In genomic region chr6:14898096-14898855, GRCm38 (mm10) we compare ENCODE assay signal across 8 mouse cellular contexts. TPM values are rescaled to one million over a fixed set of nuclear protein-coding genes. Genes with fewer than 3 reads are reported as not detected.
A peak's percentile ranks its signal among the peaks of the same experiment; 100 is the strongest.
DNase-seq lines count a peak whose midpoint lies in the region; ATAC-seq lines count a peak whose summit lies in the region.

No protein-coding gene starts in this region.

- no peak overlapping the region for H3K27ac ChIP-seq in forebrain, embryonic 15.5 days (replicated peaks)
- no peak overlapping the region for H3K27ac ChIP-seq in intestine, embryonic 15.5 days
- no peak overlapping the region for H3K27ac ChIP-seq in midbrain, embryonic 15.5 days

- H3K9me3 ChIP-seq in forebrain, embryonic 15.5 days, result no peaks in the 10 kb centered on the region
- no peaks in the 10 kb centered on the region for H3K9me3 ChIP-seq in intestine, embryonic 15.5 days
- no peaks in the 10 kb centered on the region for H3K9me3 ChIP-seq in midbrain, embryonic 15.5 days

- no peak for ATAC-seq in forebrain, embryonic 15.5 days (replicated peaks)
- no peak for ATAC-seq in intestine, embryonic 15.5 days
- ATAC-seq in midbrain, embryonic 15.5 days (replicated peaks), result no peak

- peak overlapping the region; percentile 93 for H3K4me2 ChIP-seq in forebrain, embryonic 15.5 days (replicated peaks)
- H3K4me2 ChIP-seq in intestine, embryonic 15.5 days (replicated peaks), result peak overlapping the region; percentile 84
- peak overlapping the region; percentile 97 for H3K4me2 ChIP-seq in midbrain, embryonic 15.5 days

- peak overlapping the region; percentile 33 for H3K4me3 ChIP-seq in forebrain, embryonic 15.5 days
- peak overlapping the region; percentile 23 for H3K4me3 ChIP-seq in intestine, embryonic 15.5 days (replicated peaks)
- peak overlapping the region; percentile 19 for H3K4me3 ChIP-seq in midbrain, embryonic 15.5 days

- H3K36me3 ChIP-seq in forebrain, embryonic 15.5 days, result no peaks in the 10 kb centered on the region
- no peaks in the 10 kb centered on the region for H3K36me3 ChIP-seq in intestine, embryonic 15.5 days
- H3K36me3 ChIP-seq in midbrain, embryonic 15.5 days (replicated peaks), result no peaks in the 10 kb centered on the region

- H3K27me3 ChIP-seq in forebrain, embryonic 15.5 days, result peaks cover 3% of the 10 kb centered on the region; the same call in 1 of the 2 replicates
- peaks cover 3% of the 10 kb centered on the region; the same call in 1 of the 2 replicates for H3K27me3 ChIP-seq in intestine, embryonic 15.5 days (replicated peaks)
- no peaks in the 10 kb centered on the region for H3K27me3 ChIP-seq in midbrain, embryonic 15.5 days (replicated peaks)

- 6% methylated on average over 31 of the region's 31 CpGs for WGBS in forebrain, embryonic 15.5 days
- 13% methylated on average over 31 of the region's 31 CpGs for WGBS in intestine, embryonic 15.5 days
- WGBS in midbrain, embryonic 15.5 days, result 3% methylated on average over 31 of the region's 31 CpGs

- DNase-seq in adrenal gland, postnatal 10 days, result peak; percentile 21
- no peak for DNase-seq in adrenal gland, postnatal 36 days
- DNase-seq in 3134 (ENCODE audit: extremely low read depth, insufficient read length, low spot score), result peak; percentile 14
- DNase-seq in layer of hippocampus, postnatal 25 days (ENCODE audit: extremely low spot score in 1 of 2, low spot score in 1 of 2), result no peak
- no peak for DNase-seq in kidney, adult 11 months

- H3K4me1 ChIP-seq in forebrain, embryonic 15.5 days, result peaks cover 40% of the 10 kb centered on the region
- H3K4me1 ChIP-seq in intestine, embryonic 15.5 days (replicated peaks), result peaks cover 16% of the 10 kb centered on the region; the same call in 1 of the 2 replicates
- peaks cover 35% of the 10 kb centered on the region for H3K4me1 ChIP-seq in midbrain, embryonic 15.5 days

- peak overlapping the region; percentile 48 for H3K9ac ChIP-seq in forebrain, embryonic 15.5 days (replicated peaks)
- H3K9ac ChIP-seq in intestine, embryonic 15.5 days, result peak overlapping the region; percentile 26; the same call in 1 of the 2 replicates
- peak overlapping the region; percentile 26 for H3K9ac ChIP-seq in midbrain, embryonic 15.5 days

RNA-seq across cellular contexts. Expression of gene Foxp2, which starts 2.9 kb away (rescaled TPM):
- 1 to 10 TPM; 5.5 to 7.0 TPM for total RNA-seq in adrenal gland, postnatal 10 days (2021)
- 1 to 10 TPM; 6.1 to 6.2 TPM for total RNA-seq in adrenal gland, postnatal 36 days (2021)
- polyA plus RNA-seq in forebrain, embryonic 15.5 days (2015; fragmentation: Nextera tagmentation; extraction: Ambion mirVana), result 38.4 and 43.4 TPM in 2 replicates
- polyA plus RNA-seq in intestine, embryonic 15.5 days (2015; fragmentation: Nextera tagmentation; extraction: Ambion mirVana), result 15.7 and 18.2 TPM in 2 replicates
- polyA plus RNA-seq in midbrain, embryonic 15.5 days (2015; fragmentation: Nextera tagmentation; extraction: Ambion mirVana), result 78.7 and 80.9 TPM in 2 replicates
- total RNA-seq in layer of hippocampus, postnatal 25 days (2021), result 1 to 10 TPM; 1.3 to 2.0 TPM

Comparison
In these comparisons a context has a peak if more than half of its experiments do, and no peak if none do; other contexts are left out.
1. DNase-seq: peak in adrenal gland, postnatal 10 days (single experiment) and 3134 (single experiment); none in adrenal gland, postnatal 36 days (0 of 2), layer of hippocampus, postnatal 25 days (0 of 2) and kidney, adult 11 months (single experiment).
2. Peak in every context shown above with its lines, with median percentiles within 50 percentile points of each other: H3K4me2 ChIP-seq, H3K4me3 ChIP-seq and H3K9ac ChIP-seq.